ENCODE assay signal across 15 mouse cellular contexts in genomic region chr4:121196995-121197394, GRCm38 (mm10). TPM values are rescaled to one million over a fixed set of nuclear protein-coding genes. Genes with fewer than 3 reads are reported as not detected.
A peak's percentile ranks its signal among the peaks of the same experiment; 100 is the strongest.
DNase-seq lines count a peak whose midpoint lies in the region; ATAC-seq and TF ChIP-seq lines count a peak whose summit lies in the region.
"Had no signal": no experiment of that assay in that cellular context is flagged by ENCODE, and none has a peak within 500 bp of the region (broad histone marks: within the 10 kb centered on the region; RNA-seq: fewer than 3 reads in every experiment).

No protein-coding gene starts in this region.

- no peaks in the 10 kb centered on the region for H3K36me3 ChIP-seq in midbrain, embryonic 11.5 days (ENCODE audit: control insufficient read depth, insufficient read depth, low read length)
- H3K36me3 ChIP-seq in midbrain, embryonic 13.5 days, result no peaks in the 10 kb centered on the region
- no peaks in the 10 kb centered on the region for H3K36me3 ChIP-seq in liver, postnatal 0 days (replicated peaks; ENCODE audit: insufficient read depth, low read length)
- H3K36me3 ChIP-seq: midbrain, embryonic 15.5 days had no signal

- no peak overlapping the region for H3K27ac ChIP-seq in midbrain, embryonic 11.5 days (ENCODE audit: low read depth, low read length)
- H3K27ac ChIP-seq in midbrain, embryonic 13.5 days, result no peak overlapping the region
- H3K27ac ChIP-seq in liver, postnatal 0 days (ENCODE audit: low read depth), result peak overlapping the region; percentile 63
- H3K27ac ChIP-seq: embryonic facial prominence, embryonic 13.5 days; heart, adult 2 months; midbrain, embryonic 15.5 days had no signal

- 96% methylated on average over 4 of the region's 4 CpGs for WGBS in midbrain, embryonic 11.5 days
- 97% methylated on average over 4 of the region's 4 CpGs for WGBS in midbrain, embryonic 13.5 days
- WGBS in liver, postnatal 0 days (ENCODE audit: insufficient replicate concordance), result 59% methylated on average over 4 of the region's 4 CpGs

- no peaks in the 10 kb centered on the region for H3K4me1 ChIP-seq in midbrain, embryonic 11.5 days (ENCODE audit: control insufficient read depth, insufficient read depth, low read length)
- H3K4me1 ChIP-seq in midbrain, embryonic 13.5 days (replicated peaks), result 0 out of 2 replicates have a peak, but pooled peaks cover 2% of the 10 kb centered on the region
- peaks cover 4% of the 10 kb centered on the region; the same call in 1 of the 2 replicates for H3K4me1 ChIP-seq in liver, postnatal 0 days (ENCODE audit: insufficient read depth)
- H3K4me1 ChIP-seq: embryonic facial prominence, embryonic 13.5 days; midbrain, embryonic 15.5 days had no signal

- no peaks in the 10 kb centered on the region for H3K27me3 ChIP-seq in midbrain, embryonic 11.5 days (ENCODE audit: control insufficient read depth, insufficient read depth, low read length)
- no peaks in the 10 kb centered on the region for H3K27me3 ChIP-seq in midbrain, embryonic 13.5 days
- no peaks in the 10 kb centered on the region for H3K27me3 ChIP-seq in liver, postnatal 0 days (ENCODE audit: insufficient read depth, low read length)
- H3K27me3 ChIP-seq: embryonic facial prominence, embryonic 13.5 days; midbrain, embryonic 15.5 days had no signal

- no peak for ATAC-seq in midbrain, embryonic 11.5 days (ENCODE audit: low FRiP score)
- no peak for ATAC-seq in midbrain, embryonic 13.5 days
- ATAC-seq in liver, postnatal 0 days, result peak; percentile 64
- peak; percentile 86 for ATAC-seq in neutrophil, adult 5-6 weeks (ENCODE audit: extremely low read depth, insufficient number of reproducible peaks, low FRiP score, poor library complexity, severe bottlenecking)
- ATAC-seq in frontal cortex, adult (ENCODE audit: low TSS enrichment), result no peak; the same call in 1 of the 2 replicates
- ATAC-seq: intestine, embryonic 16.5 days; midbrain, embryonic 15.5 days had no signal

- TF ChIP-seq EP300 in liver, postnatal 0 days (IDR thresholded peaks at IDR 0.05; ENCODE audit: low read depth), result peak; percentile 32; the same call in 1 of the 2 replicates

- no peak overlapping the region for H3K9ac ChIP-seq in midbrain, embryonic 11.5 days (ENCODE audit: low read length)
- H3K9ac ChIP-seq in midbrain, embryonic 13.5 days (replicated peaks), result no peak overlapping the region
- H3K9ac ChIP-seq in liver, postnatal 0 days (replicated peaks), result no peak overlapping the region
- H3K9ac ChIP-seq: embryonic facial prominence, embryonic 13.5 days; lung, embryonic 14.5 days; midbrain, embryonic 15.5 days had no signal

- DNase-seq in midbrain, embryonic 11.5 days (ENCODE audit: low spot score, missing footprints), result peak; percentile 19
- DNase-seq in T-cell, adult 2 months (ENCODE audit: low spot score), result peak; percentile 9
- peak; percentile 26 for DNase-seq in liver, postnatal 0 days
- no peak for DNase-seq in layer of hippocampus, postnatal 10 days (ENCODE audit: low spot score in 2 of 2)
- DNase-seq in heart, adult 8-10 months (ENCODE audit: low spot score), result no peak
- DNase-seq: cerebellum, postnatal 14 days; heart, postnatal 4 days; lung, embryonic 14.5 days had no signal

- no peak overlapping the region for H3K4me3 ChIP-seq in midbrain, embryonic 11.5 days (ENCODE audit: low read depth, low read length)
- no peak overlapping the region for H3K4me3 ChIP-seq in midbrain, embryonic 13.5 days (replicated peaks)
- no peak overlapping the region for H3K4me3 ChIP-seq in liver, postnatal 0 days (ENCODE audit: low read depth, low read length)
- H3K4me3 ChIP-seq: embryonic facial prominence, embryonic 13.5 days; heart, adult 2 months; midbrain, embryonic 15.5 days had no signal

- TF ChIP-seq CTCF in liver, postnatal 0 days (IDR thresholded peaks at IDR 0.05; ENCODE audit: low read depth), result no peak

- H3K4me2 ChIP-seq in midbrain, embryonic 11.5 days, result no peak overlapping the region
- no peak overlapping the region for H3K4me2 ChIP-seq in midbrain, embryonic 13.5 days (replicated peaks)
- H3K4me2 ChIP-seq in liver, postnatal 0 days (ENCODE audit: low read depth, low read length), result peak overlapping the region; percentile 23; the same call in 1 of the 2 replicates
- H3K4me2 ChIP-seq: embryonic facial prominence, embryonic 13.5 days; lung, embryonic 14.5 days; midbrain, embryonic 15.5 days had no signal

- no peaks in the 10 kb centered on the region for H3K9me3 ChIP-seq in midbrain, embryonic 11.5 days (ENCODE audit: control insufficient read depth, low read length)
- H3K9me3 ChIP-seq in midbrain, embryonic 13.5 days, result peaks cover 4% of the 10 kb centered on the region; the same call in 1 of the 2 replicates
- no peaks in the 10 kb centered on the region for H3K9me3 ChIP-seq in liver, postnatal 0 days (ENCODE audit: low read length)
- H3K9me3 ChIP-seq: embryonic facial prominence, embryonic 13.5 days; midbrain, embryonic 15.5 days had no signal

RNA-seq across cellular contexts. Expression of gene Rlf, which starts 17.9 kb away (rescaled TPM):
- polyA plus RNA-seq in midbrain, embryonic 11.5 days (2014; fragmentation: Nextera tagmentation; extraction: Ambion mirVana), result 23.4 and 24.3 TPM in 2 replicates
- 33.4 and 35.6 TPM in 2 replicates for polyA plus RNA-seq in midbrain, embryonic 13.5 days (2015; fragmentation: Nextera tagmentation; extraction: Ambion mirVana)
- polyA plus RNA-seq in liver, postnatal 0 days (2015; fragmentation: Nextera tagmentation; extraction: Ambion mirVana), result 4.0 and 5.1 TPM in 2 replicates
- total RNA-seq in neutrophil, adult 5-6 weeks (2017), result 127 and 138 TPM in 2 replicates
- 10 to 100 TPM; 31.5 to 31.8 TPM for total RNA-seq in layer of hippocampus, postnatal 10 days (2021)
- 1 to 10 TPM; 9.0 to 9.7 (median 9.5) TPM for total RNA-seq in heart, adult 8-10 months (2022)

Comparison
In these comparisons a context has a peak if more than half of its experiments do, and no peak if none do; other contexts are left out.
1. ATAC-seq: peak in liver, postnatal 0 days (single experiment) and neutrophil, adult 5-6 weeks (single experiment); none in midbrain, embryonic 11.5 days (single experiment), midbrain, embryonic 13.5 days (single experiment) and frontal cortex, adult (single experiment).
2. DNase-seq: peak in midbrain, embryonic 11.5 days (single experiment), T-cell, adult 2 months (single experiment) and liver, postnatal 0 days (single experiment); none in layer of hippocampus, postnatal 10 days (0 of 2) and heart, adult 8-10 months (single experiment).